Comparison of ENCODE assay signal across 8 mouse cellular contexts in genomic region chr11:59963364-59964162, GRCm38 (mm10). TPM values are rescaled to one million over a fixed set of nuclear protein-coding genes. Genes with fewer than 3 reads are reported as not detected.
DNase-seq lines count a peak whose midpoint lies in the region; ATAC-seq lines count a peak whose summit lies in the region.

No protein-coding gene starts in this region.

- peaks cover 38% of the 10 kb centered on the region for H3K27me3 ChIP-seq in liver, embryonic 12.5 days (replicated peaks)
- peaks cover 13% of the 10 kb centered on the region for H3K27me3 ChIP-seq in stomach, embryonic 15.5 days (replicated peaks)

- DNase-seq in CD4-positive, CD25-positive, alpha-beta regulatory T cell, adult 2 months (ENCODE audit: low read depth, low spot score) = peak; percentile 26
- peak; percentile 19 for DNase-seq in right cerebral cortex, postnatal 14 days
- no peak for DNase-seq in right cerebral cortex, adult 18-20 months
- DNase-seq in forelimb bud, embryonic 11.5 days (ENCODE audit: low read depth, low spot score) = peak; percentile 31
- DNase-seq in cerebellum, adult 11 months = no peak

- H3K27ac ChIP-seq in liver, embryonic 12.5 days = no peak overlapping the region
- no peak overlapping the region for H3K27ac ChIP-seq in stomach, embryonic 15.5 days

- no peaks in the 10 kb centered on the region for H3K9me3 ChIP-seq in liver, embryonic 12.5 days (replicated peaks)
- no peaks in the 10 kb centered on the region for H3K9me3 ChIP-seq in stomach, embryonic 15.5 days

- peak overlapping the region; percentile 57 for H3K4me3 ChIP-seq in liver, embryonic 12.5 days
- peak overlapping the region; percentile 51 for H3K4me3 ChIP-seq in stomach, embryonic 15.5 days (replicated peaks)

- no peak for ATAC-seq in CD4-positive, CD25-positive, alpha-beta regulatory T cell, adult 4 months
- ATAC-seq in liver, embryonic 12.5 days = no peak
- ATAC-seq in stomach, embryonic 15.5 days (ENCODE audit: insufficient read depth, low FRiP score, low read depth) = no peak

- WGBS in liver, embryonic 12.5 days (ENCODE audit: insufficient replicate concordance) = 11% methylated on average over 34 of the region's 34 CpGs
- WGBS in stomach, embryonic 15.5 days = 10% methylated on average over 34 of the region's 34 CpGs

- H3K4me1 ChIP-seq in liver, embryonic 12.5 days = peaks cover 51% of the 10 kb centered on the region
- peaks cover 19% of the 10 kb centered on the region for H3K4me1 ChIP-seq in stomach, embryonic 15.5 days

- H3K4me2 ChIP-seq in liver, embryonic 12.5 days = peak overlapping the region; percentile 87
- peak overlapping the region; percentile 98 for H3K4me2 ChIP-seq in stomach, embryonic 15.5 days

- H3K36me3 ChIP-seq in liver, embryonic 12.5 days = peaks cover 35% of the 10 kb centered on the region
- peaks cover 14% of the 10 kb centered on the region for H3K36me3 ChIP-seq in stomach, embryonic 15.5 days

- peak overlapping the region; percentile 58; the same call in 1 of the 2 replicates for H3K9ac ChIP-seq in liver, embryonic 12.5 days
- H3K9ac ChIP-seq in stomach, embryonic 15.5 days = peak overlapping the region; percentile 49

RNA-seq across cellular contexts. Expression of gene Rasd1, which starts 1.2 kb away (rescaled TPM):
- under 1 TPM; 0.52 to 0.59 TPM for polyA plus RNA-seq in CD4-positive, CD25-positive, alpha-beta regulatory T cell, adult 4 months (2017; shearing (Covaris generic))
- 0.97 and 1.2 TPM in 2 replicates for polyA plus RNA-seq in liver, embryonic 12.5 days (2016; fragmentation: Nextera tagmentation; extraction: Ambion mirVana)
- polyA plus RNA-seq in stomach, embryonic 15.5 days (2015; fragmentation: Nextera tagmentation; extraction: Ambion mirVana) = 2.8 and 3.2 TPM in 2 replicates

RNA-seq across cellular contexts. Expression of gene Med9, which starts 15.6 kb away (rescaled TPM):
- 1 to 10 TPM; 4.5 to 5.3 TPM for polyA plus RNA-seq in CD4-positive, CD25-positive, alpha-beta regulatory T cell, adult 4 months (2017; shearing (Covaris generic))
- polyA plus RNA-seq in liver, embryonic 12.5 days (2016; fragmentation: Nextera tagmentation; extraction: Ambion mirVana) = 29.5 and 30.1 TPM in 2 replicates
- polyA plus RNA-seq in stomach, embryonic 15.5 days (2015; fragmentation: Nextera tagmentation; extraction: Ambion mirVana) = 36.6 and 38.4 TPM in 2 replicates

Comparison
In these comparisons a context has a peak if more than half of its experiments do, and no peak if none do; other contexts are left out.
1. DNase-seq: peak in CD4-positive, CD25-positive, alpha-beta regulatory T cell, adult 2 months (single experiment), right cerebral cortex, postnatal 14 days (single experiment) and forelimb bud, embryonic 11.5 days (single experiment); none in right cerebral cortex, adult 18-20 months (single experiment) and cerebellum, adult 11 months (single experiment).